Mouse (Mus musculus): Measurements from ENCODE around the gene Faim. TPM values are rescaled to one million over a fixed set of nuclear protein-coding genes. Genes with fewer than 3 reads are reported as not detected.

Faim gene
- polyA plus RNA-seq, 1 experiment from 2014 or later = 46.9 TPM

DNA sequence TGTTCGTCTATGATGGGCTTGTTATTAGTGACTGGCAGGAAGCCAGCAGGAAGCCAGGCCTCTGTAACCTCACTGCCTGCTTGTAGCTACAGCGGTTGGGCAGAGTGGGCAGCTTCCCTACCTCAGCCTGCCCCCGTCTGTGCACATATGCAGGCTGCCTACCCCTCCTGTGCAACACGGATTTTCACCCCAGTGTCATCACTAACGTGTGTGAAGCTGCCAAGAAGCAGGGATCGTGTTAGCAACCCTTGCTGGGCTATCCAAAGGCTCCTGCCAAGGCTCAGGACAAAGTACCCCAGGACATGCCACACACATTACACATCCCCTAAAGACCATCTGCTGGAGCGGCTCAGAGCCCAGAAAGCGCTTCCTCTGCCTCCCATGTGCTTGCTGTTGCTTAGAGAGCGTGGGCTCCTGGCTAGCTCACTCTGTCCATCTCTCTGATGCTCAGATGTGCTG, 13.7 kb downstream of the Faim start:
- ATAC-seq (ENCODE audit: low FRiP score, low TSS enrichment) = no peak
- H3K9me3 ChIP-seq (ENCODE audit: low read length) = no peaks in the 10 kb centered on the region
- WGBS = 73% methylated on average over 9 of the region's 9 CpGs

DNA sequence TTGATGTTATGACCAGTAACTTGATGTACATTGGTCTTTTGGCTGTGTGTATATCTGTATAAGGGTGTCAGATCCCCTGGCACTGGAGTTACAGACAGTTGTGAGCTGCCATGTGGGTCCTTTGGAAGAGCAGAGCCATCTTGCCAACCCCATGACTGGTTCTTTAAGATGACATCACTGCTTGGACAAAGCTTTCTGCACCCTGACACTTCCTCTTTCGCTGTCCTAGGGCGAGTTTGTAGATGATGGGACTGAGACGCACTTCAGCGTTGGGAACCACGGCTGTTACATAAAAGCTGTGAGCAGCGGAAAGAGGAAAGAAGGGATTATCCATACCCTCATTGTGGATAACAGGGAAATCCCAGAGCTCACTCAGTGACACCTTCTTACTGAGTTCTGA, 15.2 kb downstream of the Faim start:
- H3K9me3 ChIP-seq (ENCODE audit: low read length) = no peaks in the 10 kb centered on the region
- ATAC-seq (ENCODE audit: low FRiP score, low TSS enrichment) = no peak
- no peaks in the 10 kb centered on the region for H3K4me1 ChIP-seq (ENCODE audit: insufficient read depth, low read length)
- 87% methylated on average over 6 of the region's 6 CpGs for WGBS
- no peaks in the 10 kb centered on the region for H3K27me3 ChIP-seq (ENCODE audit: insufficient read depth, low read length)
- H3K4me3 ChIP-seq (ENCODE audit: low read length) = no peak overlapping the region
- H3K27ac ChIP-seq (ENCODE audit: low read length) = no peak overlapping the region
- peaks cover 19% of the 10 kb centered on the region for H3K36me3 ChIP-seq (ENCODE audit: insufficient read depth, low read length)
- H3K9ac ChIP-seq (replicated peaks; ENCODE audit: low read length) = no peak overlapping the region
- no peak overlapping the region for H3K4me2 ChIP-seq (replicated peaks; ENCODE audit: low read depth, low read length)

More for the DNA sequence above, 13.7 kb downstream of the Faim start:
- H3K4me1 ChIP-seq (ENCODE audit: insufficient read depth, low read length) = no peaks in the 10 kb centered on the region
- H3K36me3 ChIP-seq (ENCODE audit: insufficient read depth, low read length) = peaks cover 19% of the 10 kb centered on the region
- H3K27ac ChIP-seq (ENCODE audit: low read length) = no peak overlapping the region
- H3K9ac ChIP-seq (replicated peaks; ENCODE audit: low read length) = no peak overlapping the region
- H3K4me2 ChIP-seq (replicated peaks; ENCODE audit: low read depth, low read length) = no peak overlapping the region
- H3K4me3 ChIP-seq (ENCODE audit: low read length) = no peak overlapping the region
- no peaks in the 10 kb centered on the region for H3K27me3 ChIP-seq (ENCODE audit: insufficient read depth, low read length)

DNA sequence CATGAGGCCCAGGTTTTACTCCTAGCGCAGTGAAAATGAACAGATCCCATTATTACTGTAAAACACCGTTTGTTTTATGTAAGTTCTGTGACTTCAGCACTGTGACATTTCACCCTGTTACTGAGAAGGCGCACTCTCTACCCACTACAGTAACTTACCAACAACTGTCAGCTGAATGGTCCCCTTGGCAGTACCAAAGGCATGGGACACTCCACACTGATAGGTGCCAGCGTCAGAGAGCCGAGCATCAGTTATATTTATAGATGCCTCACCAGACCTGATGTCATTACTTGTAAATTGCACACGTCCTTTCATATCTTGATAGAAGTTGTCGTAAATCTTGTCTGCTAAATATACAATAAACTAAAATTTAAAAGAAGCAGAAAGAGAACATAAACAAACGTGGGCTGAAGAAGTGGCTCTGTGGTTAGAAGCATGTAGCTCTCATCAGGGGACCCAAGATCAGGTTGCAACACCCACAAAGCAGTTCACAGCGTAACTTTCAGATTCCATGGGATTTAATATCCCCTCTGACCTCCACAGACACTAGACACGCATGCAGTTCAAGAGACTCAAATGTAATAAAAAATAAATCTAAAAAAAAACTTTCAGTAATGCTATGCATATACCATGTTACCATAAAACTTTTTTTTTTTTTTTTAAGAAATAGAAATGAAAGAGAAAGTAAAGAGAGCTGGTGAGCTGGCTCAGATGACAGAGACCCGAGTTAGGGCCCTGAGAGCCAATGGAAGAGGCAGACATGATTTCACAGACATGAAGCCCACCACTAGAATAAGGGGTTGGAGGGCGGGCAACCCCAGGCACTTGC, 23.1 kb downstream of the Faim start:
- H3K4me3 ChIP-seq (ENCODE audit: low read length) = no peak overlapping the region
- no peaks in the 10 kb centered on the region for H3K4me1 ChIP-seq (ENCODE audit: insufficient read depth, low read length)
- H3K36me3 ChIP-seq (ENCODE audit: insufficient read depth, low read length) = no peaks in the 10 kb centered on the region
- 60% methylated on average over 12 of the region's 12 CpGs for WGBS
- H3K9me3 ChIP-seq (ENCODE audit: low read length) = no peaks in the 10 kb centered on the region
- no peak overlapping the region for H3K27ac ChIP-seq (ENCODE audit: low read length)
- no peak overlapping the region for H3K4me2 ChIP-seq (replicated peaks; ENCODE audit: low read depth, low read length)
- 0 out of 2 replicates have a peak, but pooled peaks have one; percentile 19 for ATAC-seq (ENCODE audit: low FRiP score, low TSS enrichment)
- no peak overlapping the region for H3K9ac ChIP-seq (replicated peaks; ENCODE audit: low read length)
- no peaks in the 10 kb centered on the region for H3K27me3 ChIP-seq (ENCODE audit: insufficient read depth, low read length)

DNA sequence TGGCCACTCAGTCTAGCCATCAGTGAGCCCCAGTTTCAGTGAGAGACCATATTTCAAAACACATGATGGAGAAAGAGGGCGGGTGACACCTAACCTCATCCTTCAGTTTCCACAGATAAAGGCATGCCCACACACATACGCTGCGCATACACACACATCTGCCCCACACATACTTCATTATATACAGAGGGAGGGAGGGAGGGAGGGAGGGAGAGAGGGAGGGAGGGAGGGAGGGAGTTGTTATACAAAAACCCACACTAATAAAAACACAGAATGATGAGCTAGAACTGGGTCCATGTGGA, 23.7 kb downstream of the Faim start:
- Histone ChIP-seq H3K27me3 (ENCODE audit: insufficient read depth, low read length) (no peaks in the 10 kb centered on the region), H3K4me3 (ENCODE audit: low read length) (no peak overlapping the region), H3K9ac (replicated peaks; ENCODE audit: low read length) (no peak overlapping the region), H3K4me1 (ENCODE audit: insufficient read depth, low read length) (no peaks in the 10 kb centered on the region), H3K4me2 (replicated peaks; ENCODE audit: low read depth, low read length) (no peak overlapping the region), H3K27ac (ENCODE audit: low read length) (no peak overlapping the region), H3K36me3 (ENCODE audit: insufficient read depth, low read length) (no peaks in the 10 kb centered on the region), H3K9me3 (ENCODE audit: low read length) (no peaks in the 10 kb centered on the region)
- 91% methylated on average over 3 of the region's 3 CpGs for WGBS
- peak; percentile 31; the same call in 1 of the 2 replicates for ATAC-seq (ENCODE audit: low FRiP score, low TSS enrichment)

DNA sequence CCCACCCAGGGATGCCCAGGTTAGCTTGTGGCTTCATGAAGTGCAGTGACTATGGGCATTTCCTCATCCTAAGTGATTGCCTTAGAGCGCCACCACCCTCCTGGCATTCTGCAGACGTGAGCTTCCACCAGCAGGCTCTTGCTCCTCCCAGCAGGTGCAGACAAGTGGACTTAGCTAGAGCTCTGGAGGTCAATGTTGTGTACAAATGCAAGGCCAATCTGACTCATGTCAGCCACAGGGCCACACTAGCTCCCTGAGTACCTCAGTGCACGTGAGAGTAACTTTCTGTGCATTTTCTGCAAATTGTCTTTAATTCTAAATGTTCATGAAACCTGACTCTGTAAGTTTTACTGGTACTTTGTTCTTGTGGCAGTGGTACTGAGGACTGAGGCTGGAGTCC, 30.1 kb downstream of the Faim start:
- Histone ChIP-seq H3K4me1 (ENCODE audit: insufficient read depth, low read length) (no peaks in the 10 kb centered on the region), H3K4me3 (ENCODE audit: low read length) (no peak overlapping the region), H3K9me3 (ENCODE audit: low read length) (no peaks in the 10 kb centered on the region), H3K9ac (replicated peaks; ENCODE audit: low read length) (no peak overlapping the region), H3K4me2 (replicated peaks; ENCODE audit: low read depth, low read length) (no peak overlapping the region), H3K27me3 (ENCODE audit: insufficient read depth, low read length) (no peaks in the 10 kb centered on the region), H3K27ac (ENCODE audit: low read length) (no peak overlapping the region), H3K36me3 (ENCODE audit: insufficient read depth, low read length) (no peaks in the 10 kb centered on the region)
- WGBS = 69% methylated on average over 3 of the region's 3 CpGs
- ATAC-seq (ENCODE audit: low FRiP score, low TSS enrichment) = no peak

DNA sequence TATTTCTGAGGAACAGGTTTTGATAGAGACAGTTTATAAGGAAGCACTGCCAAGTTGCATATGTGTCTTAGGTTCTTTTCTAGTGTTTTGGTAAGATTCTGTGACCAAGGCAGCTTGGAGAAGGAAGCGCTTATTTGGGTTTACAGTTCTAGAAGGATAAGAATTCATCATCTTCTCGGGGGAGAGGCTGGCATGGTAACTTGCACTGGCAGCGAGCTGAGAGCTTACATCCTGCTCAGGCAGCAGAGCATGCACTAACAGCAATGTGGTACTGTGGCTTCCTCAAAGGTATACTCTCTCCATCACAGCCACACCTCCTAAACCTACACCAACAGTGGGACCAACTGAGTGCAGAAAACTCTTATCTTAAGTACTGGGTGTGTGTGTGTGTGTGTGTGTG, 30.6 kb downstream of the Faim start:
- Histone ChIP-seq H3K4me1 (ENCODE audit: insufficient read depth, low read length) (no peaks in the 10 kb centered on the region), H3K4me3 (ENCODE audit: low read length) (no peak overlapping the region), H3K9me3 (ENCODE audit: low read length) (no peaks in the 10 kb centered on the region), H3K27ac (ENCODE audit: low read length) (no peak overlapping the region), H3K9ac (replicated peaks; ENCODE audit: low read length) (no peak overlapping the region), H3K4me2 (replicated peaks; ENCODE audit: low read depth, low read length) (no peak overlapping the region), H3K36me3 (ENCODE audit: insufficient read depth, low read length) (no peaks in the 10 kb centered on the region), H3K27me3 (ENCODE audit: insufficient read depth, low read length) (no peaks in the 10 kb centered on the region)
- WGBS = 53% methylated on average over 3 of the region's 3 CpGs
- ATAC-seq (ENCODE audit: low FRiP score, low TSS enrichment) = no peak

DNA sequence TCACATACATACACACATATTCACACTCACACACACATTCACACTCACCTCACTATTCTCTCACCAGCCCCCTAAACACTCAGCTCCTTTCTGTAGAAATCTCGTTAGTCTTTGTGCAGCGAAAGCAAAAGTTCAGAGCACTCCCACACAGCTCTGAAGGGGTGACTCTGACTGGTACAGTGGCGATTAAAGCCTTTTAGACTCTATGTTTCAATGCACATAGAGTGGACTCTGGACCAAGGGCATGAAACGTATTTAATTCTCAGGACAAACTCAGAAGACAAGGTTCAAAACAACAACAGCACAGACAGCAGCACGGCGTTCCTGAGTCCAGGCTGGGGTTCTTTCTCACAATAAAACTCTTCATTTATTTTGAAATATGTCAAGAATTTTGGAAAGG, 31.5 kb downstream of the Faim start:
- Histone ChIP-seq H3K4me1 (ENCODE audit: insufficient read depth, low read length) (no peaks in the 10 kb centered on the region), H3K27me3 (ENCODE audit: insufficient read depth, low read length) (no peaks in the 10 kb centered on the region), H3K9ac (replicated peaks; ENCODE audit: low read length) (no peak overlapping the region), H3K4me2 (replicated peaks; ENCODE audit: low read depth, low read length) (no peak overlapping the region), H3K9me3 (ENCODE audit: low read length) (no peaks in the 10 kb centered on the region), H3K4me3 (ENCODE audit: low read length) (no peak overlapping the region), H3K27ac (ENCODE audit: low read length) (no peak overlapping the region), H3K36me3 (ENCODE audit: insufficient read depth, low read length) (no peaks in the 10 kb centered on the region)
- 52% methylated on average over 6 of the region's 6 CpGs for WGBS
- peak; percentile 80 for ATAC-seq (ENCODE audit: low FRiP score, low TSS enrichment)

DNA sequence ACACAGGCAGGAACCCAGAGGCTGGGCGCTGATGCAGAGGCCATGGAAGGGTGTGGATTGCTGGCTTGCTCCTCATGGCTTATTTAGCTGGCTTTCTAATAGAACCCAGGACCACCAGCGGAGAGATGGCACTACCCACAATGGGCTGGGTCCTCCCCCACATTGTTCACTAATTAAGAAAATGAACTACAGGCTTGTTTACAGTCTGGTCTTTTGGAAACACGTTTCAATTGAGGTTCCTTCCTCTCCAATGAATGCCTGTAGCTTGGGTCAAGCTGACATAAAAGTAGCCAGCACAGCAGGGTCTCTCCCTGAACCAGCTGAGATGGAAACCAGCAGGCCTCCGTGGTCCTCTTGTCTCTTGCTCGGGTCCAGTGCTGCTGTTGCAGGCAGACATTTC, 35.0 kb downstream of the Faim start:
- Histone ChIP-seq H3K27me3 (ENCODE audit: insufficient read depth, low read length) (no peaks in the 10 kb centered on the region), H3K9me3 (ENCODE audit: low read length) (no peaks in the 10 kb centered on the region), H3K4me2 (replicated peaks; ENCODE audit: low read depth, low read length) (no peak overlapping the region), H3K36me3 (ENCODE audit: insufficient read depth, low read length) (no peaks in the 10 kb centered on the region), H3K9ac (replicated peaks; ENCODE audit: low read length) (no peak overlapping the region), H3K4me3 (ENCODE audit: low read length) (no peak overlapping the region), H3K27ac (ENCODE audit: low read length) (no peak overlapping the region), H3K4me1 (ENCODE audit: insufficient read depth, low read length) (no peaks in the 10 kb centered on the region)
- WGBS = 38% methylated on average over 5 of the region's 5 CpGs
- ATAC-seq (ENCODE audit: low FRiP score, low TSS enrichment) = no peak

DNA sequence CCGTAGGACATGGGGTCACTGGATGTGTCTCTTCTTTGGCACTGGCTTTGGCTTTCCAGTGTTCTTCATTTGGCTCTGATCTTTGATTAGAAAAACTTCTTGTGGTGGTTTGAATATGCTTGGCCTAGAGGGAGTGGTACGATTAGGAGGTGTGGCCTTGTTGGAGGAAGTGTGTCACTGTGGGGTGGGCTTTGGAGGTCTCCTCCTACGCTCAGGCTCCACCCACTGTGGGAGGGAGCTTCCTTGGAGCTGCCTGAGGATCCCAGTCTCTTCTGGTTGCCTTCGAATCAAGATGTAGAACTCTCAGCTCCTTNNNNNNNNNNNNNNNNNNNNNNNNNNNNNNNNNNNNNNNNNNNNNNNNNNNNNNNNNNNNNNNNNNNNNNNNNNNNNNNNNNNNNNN, 35.6 kb downstream of the Faim start:
- no peak for ATAC-seq (ENCODE audit: low FRiP score, low TSS enrichment)
- no peak overlapping the region for H3K4me3 ChIP-seq (ENCODE audit: low read length)
- WGBS = 85% methylated on average over 4 of the region's 4 CpGs

DNA sequence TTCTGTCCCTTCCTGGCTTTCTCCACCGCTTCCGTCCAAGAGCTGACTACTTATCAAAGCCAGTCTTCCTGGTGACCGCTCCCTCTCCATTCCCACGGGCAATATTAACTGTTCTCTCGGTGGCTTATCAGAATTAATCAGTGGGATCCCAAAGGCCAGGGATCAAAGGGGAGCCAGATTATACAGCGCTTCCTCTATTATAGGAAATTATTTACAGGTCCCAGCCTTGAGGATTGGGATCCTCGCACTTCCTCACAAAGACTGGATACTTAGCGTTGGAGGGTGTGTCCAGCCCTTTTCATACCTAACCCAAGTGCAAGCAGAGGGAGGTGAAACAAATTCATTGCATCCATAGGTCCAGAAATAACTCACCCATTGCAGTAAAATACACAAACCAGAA, 45.9 kb downstream of the Faim start:
- Histone ChIP-seq H3K9ac (replicated peaks; ENCODE audit: low read length) (no peak overlapping the region), H3K9me3 (ENCODE audit: low read length) (no peaks in the 10 kb centered on the region), H3K27me3 (ENCODE audit: insufficient read depth, low read length) (no peaks in the 10 kb centered on the region), H3K4me3 (ENCODE audit: low read length) (no peak overlapping the region), H3K36me3 (ENCODE audit: insufficient read depth, low read length) (no peaks in the 10 kb centered on the region), H3K27ac (ENCODE audit: low read length) (no peak overlapping the region), H3K4me2 (replicated peaks; ENCODE audit: low read depth, low read length) (no peak overlapping the region), H3K4me1 (ENCODE audit: insufficient read depth, low read length) (no peaks in the 10 kb centered on the region)
- ATAC-seq (ENCODE audit: low FRiP score, low TSS enrichment) = no peak
- WGBS = 59% methylated on average over 8 of the region's 8 CpGs

More for the DNA sequence above, 35.6 kb downstream of the Faim start:
- Histone ChIP-seq H3K9me3 (ENCODE audit: low read length) (no peaks in the 10 kb centered on the region), H3K27ac (ENCODE audit: low read length) (no peak overlapping the region), H3K4me2 (replicated peaks; ENCODE audit: low read depth, low read length) (no peak overlapping the region), H3K4me1 (ENCODE audit: insufficient read depth, low read length) (no peaks in the 10 kb centered on the region), H3K9ac (replicated peaks; ENCODE audit: low read length) (no peak overlapping the region), H3K27me3 (ENCODE audit: insufficient read depth, low read length) (no peaks in the 10 kb centered on the region), H3K36me3 (ENCODE audit: insufficient read depth, low read length) (no peaks in the 10 kb centered on the region)
